Mouse (Mus musculus): Measurements from ENCODE around the gene Prr18. TPM values are rescaled to one million over a fixed set of nuclear protein-coding genes. Genes with fewer than 3 reads are reported as not detected.

Prr18 gene
- polyA plus RNA-seq, 1 experiment from 2014 or later: 23.1 TPM

GRCm38 (mm10) chr17:8343416-8343815, 6.2 kb downstream of the Prr18 start:
- WGBS: 52% methylated on average over 6 of the region's 6 CpGs
- Histone ChIP-seq H3K27me3 (no peaks in the 10 kb centered on the region), H3K4me1 (replicated peaks) (peaks cover 53% of the 10 kb centered on the region), H3K9ac (no peak overlapping the region), H3K27ac (replicated peaks) (no peak overlapping the region), H3K4me3 (no peak overlapping the region), H3K36me3 (no peaks in the 10 kb centered on the region), H3K4me2 (peak overlapping the region; percentile 97), H3K9me3 (no peaks in the 10 kb centered on the region)
- ATAC-seq (ENCODE audit: low FRiP score, low read depth): no peak

- Histone ChIP-seq H3K4me3 (no peak overlapping the region), H3K36me3 (no peaks in the 10 kb centered on the region), H3K27ac (replicated peaks) (no peak overlapping the region), H3K27me3 (no peaks in the 10 kb centered on the region), H3K9ac (no peak overlapping the region), H3K4me1 (replicated peaks) (peaks cover 15% of the 10 kb centered on the region), H3K9me3 (no peaks in the 10 kb centered on the region), H3K4me2 (no peak overlapping the region)
- WGBS: 74% methylated on average over 5 of the region's 5 CpGs
- ATAC-seq (ENCODE audit: low FRiP score, low read depth): no peak
Observed at GRCm38 (mm10) chr17:8347765-8348285, 10.6 kb downstream of the Prr18 start.

- Histone ChIP-seq H3K27me3 (no peaks in the 10 kb centered on the region), H3K9me3 (no peaks in the 10 kb centered on the region), H3K27ac (replicated peaks) (no peak overlapping the region), H3K4me2 (no peak overlapping the region), H3K9ac (no peak overlapping the region), H3K4me1 (replicated peaks) (peaks cover 6% of the 10 kb centered on the region; the same call in 1 of the 2 replicates), H3K4me3 (no peak overlapping the region), H3K36me3 (no peaks in the 10 kb centered on the region)
- WGBS: 85% methylated on average over 4 of the region's 4 CpGs
- no peak for ATAC-seq (ENCODE audit: low FRiP score, low read depth)
Observed at GRCm38 (mm10) chr17:8348941-8349340, 11.7 kb downstream of the Prr18 start.

- no peak overlapping the region for H3K4me3 ChIP-seq
- H3K4me1 ChIP-seq (replicated peaks): no peaks in the 10 kb centered on the region
- 0 out of 2 replicates have a peak, but pooled peaks have one; percentile 30 for ATAC-seq (ENCODE audit: low FRiP score, low read depth)
- no peaks in the 10 kb centered on the region for H3K36me3 ChIP-seq
- no peak overlapping the region for H3K4me2 ChIP-seq
- no peak overlapping the region for H3K27ac ChIP-seq (replicated peaks)
- no peaks in the 10 kb centered on the region for H3K27me3 ChIP-seq
- no peak overlapping the region for H3K9ac ChIP-seq
- no peaks in the 10 kb centered on the region for H3K9me3 ChIP-seq
- 18% methylated on average over 7 of the region's 7 CpGs for WGBS
Observed at GRCm38 (mm10) chr17:8351088-8351487, 13.8 kb downstream of the Prr18 start.

- Histone ChIP-seq H3K4me3 (no peak within 1 kb of the TSS), H3K9ac (no peak within 1 kb of the TSS), H3K36me3 (no peaks in the 10 kb centered on the region), H3K9me3 (no peaks in the 10 kb centered on the region), H3K27me3 (no peaks in the 10 kb centered on the region), H3K4me2 (no peak within 1 kb of the TSS), H3K4me1 (replicated peaks) (0 out of 2 replicates have a peak, but pooled peaks cover 4% of the 10 kb centered on the region), H3K27ac (replicated peaks) (no peak within 1 kb of the TSS)
- no peak for ATAC-seq (ENCODE audit: low FRiP score, low read depth)
- WGBS: 86% methylated on average over 6 of the region's 6 CpGs
Observed at GRCm38 (mm10) chr17:8355692-8356091, 18.4 kb downstream of the Prr18 start, which contains the start of gene T2. Gene T2 (plus strand): TSS chr17:8355992.

GRCm38 (mm10) chr17:8357498-8357897, 20.2 kb downstream of the Prr18 start:
- H3K9me3 ChIP-seq: no peaks in the 10 kb centered on the region
- ATAC-seq (ENCODE audit: low FRiP score, low read depth): no peak
- H3K9ac ChIP-seq: no peak overlapping the region
- 92% methylated on average over 6 of the region's 6 CpGs for WGBS
- no peaks in the 10 kb centered on the region for H3K36me3 ChIP-seq
- no peaks in the 10 kb centered on the region for H3K27me3 ChIP-seq
- no peak overlapping the region for H3K4me2 ChIP-seq
- H3K27ac ChIP-seq (replicated peaks): no peak overlapping the region
- peaks cover 17% of the 10 kb centered on the region for H3K4me1 ChIP-seq (replicated peaks)
- H3K4me3 ChIP-seq: no peak overlapping the region

GRCm38 (mm10) chr17:8360876-8361275, 23.6 kb downstream of the Prr18 start:
- H3K27me3 ChIP-seq: no peaks in the 10 kb centered on the region
- H3K4me3 ChIP-seq: no peak overlapping the region
- H3K27ac ChIP-seq (replicated peaks): peak overlapping the region; percentile 63; the same call in 1 of the 2 replicates
- H3K9ac ChIP-seq: no peak overlapping the region
- H3K9me3 ChIP-seq: no peaks in the 10 kb centered on the region
- 82% methylated on average over 5 of the region's 5 CpGs for WGBS
- no peaks in the 10 kb centered on the region for H3K36me3 ChIP-seq
- ATAC-seq (ENCODE audit: low FRiP score, low read depth): 0 out of 2 replicates have a peak, but pooled peaks have one; percentile 29
- peaks cover 17% of the 10 kb centered on the region for H3K4me1 ChIP-seq (replicated peaks)
- no peak overlapping the region for H3K4me2 ChIP-seq

GRCm38 (mm10) chr17:8361281-8362103, 24.2 kb downstream of the Prr18 start:
- Histone ChIP-seq H3K4me1 (replicated peaks) (peaks cover 22% of the 10 kb centered on the region), H3K9ac (no peak overlapping the region), H3K4me3 (no peak overlapping the region), H3K36me3 (no peaks in the 10 kb centered on the region), H3K27me3 (no peaks in the 10 kb centered on the region), H3K4me2 (no peak overlapping the region), H3K9me3 (no peaks in the 10 kb centered on the region), H3K27ac (replicated peaks) (peak overlapping the region; percentile 63; the same call in 1 of the 2 replicates)
- peak; percentile 64; the same call in 1 of the 2 replicates for ATAC-seq (ENCODE audit: low FRiP score, low read depth)
- WGBS: 50% methylated on average over 10 of the region's 10 CpGs

- peak; percentile 65 for ATAC-seq (ENCODE audit: low FRiP score, low read depth)
- peaks cover 59% of the 10 kb centered on the region for H3K4me1 ChIP-seq (replicated peaks)
- 9% methylated on average over 20 of the region's 20 CpGs for WGBS
Observed at GRCm38 (mm10) chr17:8367514-8368480, 30.5 kb downstream of the Prr18 start.

GRCm38 (mm10) chr17:8368570-8368969, 31.3 kb downstream of the Prr18 start:
- peak overlapping the region; percentile 35; the same call in 1 of the 2 replicates for H3K9ac ChIP-seq
- H3K36me3 ChIP-seq: no peaks in the 10 kb centered on the region
- peak; percentile 84 for ATAC-seq (ENCODE audit: low FRiP score, low read depth)
- H3K9me3 ChIP-seq: no peaks in the 10 kb centered on the region
- no peaks in the 10 kb centered on the region for H3K27me3 ChIP-seq
- peaks cover 67% of the 10 kb centered on the region for H3K4me1 ChIP-seq (replicated peaks)
- H3K4me2 ChIP-seq: peak overlapping the region; percentile 41
- WGBS: 8% methylated on average over 8 of the region's 8 CpGs
- H3K4me3 ChIP-seq: peak overlapping the region; percentile 14; the same call in 1 of the 2 replicates
- H3K27ac ChIP-seq (replicated peaks): peak overlapping the region; percentile 99

More at GRCm38 (mm10) chr17:8367514-8368480, 30.5 kb downstream of the Prr18 start:
- Histone ChIP-seq H3K9ac (peak overlapping the region; percentile 28), H3K4me3 (0 out of 2 replicates have a peak overlapping the region, but pooled peaks have one; percentile 4), H3K4me2 (peak overlapping the region; percentile 41), H3K9me3 (no peaks in the 10 kb centered on the region), H3K27me3 (no peaks in the 10 kb centered on the region), H3K27ac (replicated peaks) (peak overlapping the region; percentile 99), H3K36me3 (no peaks in the 10 kb centered on the region)

GRCm38 (mm10) chr17:8369171-8369570, 31.9 kb downstream of the Prr18 start:
- Histone ChIP-seq H3K9me3 (no peaks in the 10 kb centered on the region), H3K4me3 (no peak overlapping the region), H3K4me1 (replicated peaks) (peaks cover 67% of the 10 kb centered on the region), H3K9ac (no peak overlapping the region), H3K36me3 (no peaks in the 10 kb centered on the region), H3K27ac (replicated peaks) (peak overlapping the region; percentile 99), H3K27me3 (no peaks in the 10 kb centered on the region), H3K4me2 (peak overlapping the region; percentile 41; the same call in 1 of the 2 replicates)
- 31% methylated on average over 2 of the region's 2 CpGs for WGBS
- no peak for ATAC-seq (ENCODE audit: low FRiP score, low read depth)
